Mouse (Mus musculus) right cerebral cortex, adult 2 months (tissue): ENCODE measurements at regions not wholly inside any gene's neighbourhood (a gene's known extent, or its start where the extent isn't known, plus 50 kb on each side); places are given as distances from the start of the nearest gene placed in this dataset.

Experiments
- DNase-seq, 2 experiments: peaks; one replicate each; pipeline ENCODE4 v3.0.0; 2021 to 2022; ENCODE audit warnings: low spot score in 2 of 2

- DNase-seq: no peak
Observed at GRCm38 (mm10) chr8:126683950-126684349, 90.2 kb upstream of the Irf2bp2 start.

- DNase-seq: no peak
Observed at GRCm38 (mm10) chr8:126683555-126683947, 89.8 kb upstream of the Irf2bp2 start.

GRCm38 (mm10) chr8:126682817-126683554, 89.2 kb upstream of the Irf2bp2 start:
- no peak for DNase-seq

- no peak for DNase-seq
Observed at GRCm38 (mm10) chr8:126681948-126682651, 88.3 kb upstream of the Irf2bp2 start.

- DNase-seq: no peak
Observed at GRCm38 (mm10) chr8:126678004-126678751, 84.4 kb upstream of the Irf2bp2 start.

- peak; percentile 60 to 67 for DNase-seq
Observed at GRCm38 (mm10) chr8:126675153-126675552, 81.4 kb upstream of the Irf2bp2 start.

GRCm38 (mm10) chr8:126673038-126673740, 79.4 kb upstream of the Irf2bp2 start:
- DNase-seq: no peak

- no peak for DNase-seq
Observed at GRCm38 (mm10) chr8:126671594-126671993, 77.8 kb upstream of the Irf2bp2 start.

- no peak for DNase-seq
Observed at GRCm38 (mm10) chr8:126669919-126670318, 76.1 kb upstream of the Irf2bp2 start.

GRCm38 (mm10) chr8:126669154-126669553, 75.4 kb upstream of the Irf2bp2 start:
- DNase-seq: no peak

GRCm38 (mm10) chr8:126668657-126669025, 74.9 kb upstream of the Irf2bp2 start:
- DNase-seq: no peak

GRCm38 (mm10) chr8:126667721-126668656, 74.2 kb upstream of the Irf2bp2 start:
- peak; percentile 58 to 65 for DNase-seq

GRCm38 (mm10) chr8:126667086-126667720, 73.4 kb upstream of the Irf2bp2 start:
- DNase-seq: peak in 1 of 2 experiments; percentile 44

- peak; percentile 99 to 100 for DNase-seq
Observed at GRCm38 (mm10) chr8:126666327-126667085, 72.7 kb upstream of the Irf2bp2 start.

GRCm38 (mm10) chr8:126665581-126666241, 71.9 kb upstream of the Irf2bp2 start:
- peak; percentile 73 to 74 for DNase-seq

GRCm38 (mm10) chr8:126664891-126665290, 71.1 kb upstream of the Irf2bp2 start:
- no peak for DNase-seq

GRCm38 (mm10) chr8:126662797-126663784, 69.3 kb upstream of the Irf2bp2 start:
- peak; percentile 48 to 66 for DNase-seq

GRCm38 (mm10) chr8:126662151-126662550, 68.4 kb upstream of the Irf2bp2 start:
- no peak for DNase-seq
